Mouse (Mus musculus) urinary bladder, adult 2 months (tissue): ENCODE data around the gene Cpm. TPM values are rescaled to one million over a fixed set of nuclear protein-coding genes. Genes with fewer than 3 reads are reported as not detected.
"Not testable (repeated sequence)": the region's sequence is repeated elsewhere in the genome, so short reads cannot be mapped to it uniquely, and the experiment has no call there.

Experiments
- DNase-seq: peaks from one replicate; pipeline ENCODE4 v3.0.0; 2022; ENCODE audit warnings: low spot score
- polyA plus RNA-seq: library from polyadenylated mRNA; depleted of rRNA; stranded (reverse); fragments of >200 nt; gene quantifications from 2 replicates; pipeline ENCODE4 v1.2.3, GENCODE M21; 2012

The Cpm gene
- polyA plus RNA-seq, 1 experiment: 4.1 TPM

DNA sequence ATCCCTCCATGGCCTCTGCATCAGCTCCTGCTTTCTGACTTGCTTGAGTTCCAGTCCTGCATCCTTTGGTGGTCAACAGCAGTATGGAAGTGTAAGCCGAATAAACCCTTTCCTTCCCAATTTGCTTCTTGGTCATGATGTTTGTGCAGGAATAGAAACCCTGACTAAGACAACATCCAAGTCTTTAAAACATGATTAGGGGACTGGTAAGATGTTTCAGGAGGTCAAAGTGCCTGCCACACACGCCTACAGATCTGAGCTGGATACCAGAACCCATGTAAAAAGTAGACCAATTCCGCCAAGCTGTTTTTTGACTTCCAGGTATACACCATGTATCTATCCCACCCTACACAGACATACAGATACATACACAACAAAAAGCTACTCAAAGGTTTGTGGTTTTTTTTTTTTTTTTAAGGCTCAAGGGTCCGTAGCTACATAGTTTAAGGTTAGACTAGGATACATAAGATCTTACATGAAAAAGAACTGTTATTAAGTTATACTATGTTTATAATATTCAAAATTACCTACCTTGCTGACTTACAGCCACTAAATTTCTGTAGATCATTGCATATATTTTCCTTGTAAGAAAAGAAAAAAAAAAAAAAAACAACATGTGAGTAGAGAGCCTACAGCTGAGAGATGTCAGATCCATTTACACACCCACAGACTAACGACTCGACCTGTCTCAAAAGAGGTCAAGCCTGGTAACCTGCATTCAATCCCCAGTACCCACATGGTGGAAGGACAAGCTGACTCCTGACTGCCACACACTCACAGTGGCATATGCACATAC lies 71.9 kb downstream of the Cpm start:
- no peak for DNase-seq

DNA sequence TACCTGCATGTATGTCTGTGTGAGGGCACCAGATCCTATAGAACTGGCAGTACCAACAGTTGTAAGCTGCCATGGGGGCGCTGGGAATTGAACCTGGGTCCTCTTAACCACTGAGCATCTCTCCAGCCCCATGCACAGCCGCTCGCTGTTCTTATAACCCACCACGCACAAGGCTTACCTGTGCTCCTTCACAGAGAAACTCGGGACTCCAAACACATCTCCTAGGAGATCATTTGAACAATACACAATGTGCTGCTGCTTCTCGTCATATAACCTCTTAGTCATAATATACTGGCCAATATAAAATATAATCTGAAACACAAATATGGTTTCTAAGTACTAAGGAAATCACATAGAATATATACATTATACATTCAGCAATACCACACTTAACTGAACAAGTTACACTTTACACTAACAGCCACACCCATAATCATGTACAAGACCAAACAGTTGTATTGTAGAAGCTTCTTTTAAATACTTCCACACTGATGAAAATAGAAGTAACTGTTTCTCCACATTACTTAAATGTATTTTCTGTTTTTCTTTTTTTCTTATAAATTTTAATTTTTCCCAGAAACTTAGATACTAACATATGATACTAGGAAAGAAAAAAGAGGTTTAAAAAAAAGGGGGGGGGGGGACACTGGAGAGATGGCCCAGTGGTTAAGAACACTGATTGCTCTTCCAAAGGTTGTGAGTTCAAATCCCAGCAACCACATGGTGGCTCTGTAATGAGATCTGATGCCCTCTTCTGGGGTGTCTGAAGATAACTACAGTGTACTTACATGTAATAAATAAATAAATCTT lies 72.9 kb downstream of the Cpm start:
- DNase-seq: no peak

GRCm38 (mm10) chr10:117703506-117703905 lies 74.2 kb downstream of the Cpm start:
- DNase-seq: no peak

DNA sequence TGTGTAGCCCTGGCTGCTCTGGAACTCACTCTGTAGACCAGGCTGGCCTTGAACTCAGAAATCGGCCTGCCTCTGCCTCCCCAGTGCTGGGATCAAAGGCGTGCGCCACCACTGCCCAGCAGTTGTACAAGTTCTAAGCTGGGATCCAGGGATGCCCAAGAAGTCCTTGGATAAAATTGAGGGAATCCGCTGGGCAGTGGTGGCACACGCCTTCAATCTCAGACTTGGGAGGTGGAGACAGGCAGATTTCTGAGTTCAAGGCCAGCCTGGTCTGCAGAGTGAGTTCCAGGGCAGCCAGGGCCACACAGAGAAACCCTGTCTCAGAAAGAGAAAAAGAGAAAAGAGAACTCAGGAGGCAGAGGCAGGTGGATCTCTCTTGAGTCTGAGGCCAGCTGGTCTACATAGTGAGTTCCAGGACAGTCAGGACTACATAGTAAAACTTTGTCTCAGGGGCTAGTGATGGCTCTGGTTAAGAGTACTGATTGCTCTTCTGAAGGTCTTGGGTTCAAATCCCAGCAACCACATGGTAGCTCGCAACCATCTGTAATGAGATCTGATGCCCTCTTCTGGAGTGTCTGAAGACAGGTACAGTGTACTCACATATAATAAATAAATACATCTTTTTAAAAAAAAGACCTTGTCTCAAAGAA lies 75.1 kb downstream of the Cpm start:
- DNase-seq: not testable (repeated sequence)

DNA sequence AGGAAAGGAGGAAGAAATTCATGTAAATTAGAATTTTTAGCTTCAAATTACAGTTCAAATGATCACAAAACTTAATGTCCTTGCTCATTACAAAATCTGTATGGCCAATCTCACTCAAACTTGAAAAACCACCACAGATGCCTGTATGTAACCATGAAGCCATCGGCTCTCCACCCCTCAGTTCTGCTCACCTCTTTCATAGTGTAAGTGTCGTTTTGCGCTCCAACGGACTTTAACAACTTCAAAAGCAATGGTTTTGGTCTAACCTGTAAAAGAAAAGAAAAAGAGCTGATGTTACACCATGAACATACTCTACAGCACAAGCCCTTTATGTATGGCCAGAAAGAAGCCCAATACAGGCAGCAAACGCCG lies 75.7 kb downstream of the Cpm start:
- no peak for DNase-seq

DNA sequence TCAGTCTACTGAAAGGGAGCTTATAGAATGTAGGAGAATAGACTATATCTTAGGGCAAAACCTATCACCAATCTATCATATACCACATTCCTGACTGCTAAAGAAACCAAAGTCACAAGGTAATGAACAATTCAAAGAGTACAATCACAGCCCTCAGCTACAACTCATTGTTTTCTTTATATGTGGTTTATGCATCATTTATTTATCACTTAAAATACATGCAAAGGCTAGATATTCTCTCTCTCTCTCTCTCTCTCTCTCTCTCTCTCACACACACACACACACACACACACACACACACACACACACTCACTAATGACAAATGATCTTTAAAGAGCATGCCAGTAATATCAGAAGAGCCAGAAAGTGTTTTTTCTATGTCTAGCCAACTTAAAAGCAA lies 76.5 kb downstream of the Cpm start:
- no peak for DNase-seq

- DNase-seq: no peak
Measured at GRCm38 (mm10) chr10:117706440-117706839, 77.1 kb downstream of the Cpm start.

- no peak for DNase-seq
Measured at GRCm38 (mm10) chr10:117707114-117707838, 78.0 kb downstream of the Cpm start.

- DNase-seq: no peak
Measured at GRCm38 (mm10) chr10:117708376-117708775, 79.1 kb downstream of the Cpm start.

- no peak for DNase-seq
Measured at GRCm38 (mm10) chr10:117708856-117709255, 79.6 kb downstream of the Cpm start.

- no peak for DNase-seq
Measured at GRCm38 (mm10) chr10:117709326-117709830, 80.1 kb downstream of the Cpm start.

DNA sequence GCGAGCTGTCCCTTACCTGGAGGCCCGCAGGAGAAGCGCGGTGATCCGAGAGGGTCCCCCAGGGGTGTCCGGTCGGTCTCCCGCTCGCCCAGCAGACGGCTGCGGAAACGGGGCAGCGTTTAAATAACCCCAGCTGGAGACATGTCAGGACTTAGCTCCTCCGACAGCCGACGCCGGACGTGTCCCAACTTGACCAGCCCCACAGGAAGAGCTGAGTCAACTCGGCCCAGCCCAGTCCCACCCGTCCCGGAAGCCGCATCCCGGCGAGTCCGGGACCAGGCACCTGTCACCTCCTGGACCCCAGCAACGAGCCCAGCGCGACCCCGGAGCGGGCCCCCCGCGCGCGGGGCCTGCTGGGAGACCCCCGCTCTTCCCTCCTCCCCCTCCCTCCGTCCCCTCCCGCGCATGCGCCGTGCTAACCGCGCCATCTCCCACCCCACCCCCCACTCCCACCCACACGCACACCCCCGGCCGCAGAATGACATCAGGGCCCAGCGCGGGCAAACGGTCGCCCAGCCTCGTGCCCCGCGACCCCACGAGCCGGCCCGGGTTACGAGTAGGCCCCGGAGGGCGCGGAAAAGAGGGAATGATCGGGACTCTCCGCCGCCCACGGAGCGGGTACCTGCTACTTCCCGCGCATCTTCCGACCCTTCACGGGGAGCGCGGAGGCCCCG lies 80.8 kb downstream of the Cpm start:
- DNase-seq: peak; percentile 86

- peak; percentile 99 for DNase-seq
Measured at GRCm38 (mm10) chr10:117710604-117711141, 81.4 kb downstream of the Cpm start, which contains the start of gene Mdm2. Gene Mdm2, minus strand, starts transcription at chr10:117710758.

GRCm38 (mm10) chr10:117711408-117711807 lies 82.1 kb downstream of the Cpm start:
- DNase-seq: no peak

DNA sequence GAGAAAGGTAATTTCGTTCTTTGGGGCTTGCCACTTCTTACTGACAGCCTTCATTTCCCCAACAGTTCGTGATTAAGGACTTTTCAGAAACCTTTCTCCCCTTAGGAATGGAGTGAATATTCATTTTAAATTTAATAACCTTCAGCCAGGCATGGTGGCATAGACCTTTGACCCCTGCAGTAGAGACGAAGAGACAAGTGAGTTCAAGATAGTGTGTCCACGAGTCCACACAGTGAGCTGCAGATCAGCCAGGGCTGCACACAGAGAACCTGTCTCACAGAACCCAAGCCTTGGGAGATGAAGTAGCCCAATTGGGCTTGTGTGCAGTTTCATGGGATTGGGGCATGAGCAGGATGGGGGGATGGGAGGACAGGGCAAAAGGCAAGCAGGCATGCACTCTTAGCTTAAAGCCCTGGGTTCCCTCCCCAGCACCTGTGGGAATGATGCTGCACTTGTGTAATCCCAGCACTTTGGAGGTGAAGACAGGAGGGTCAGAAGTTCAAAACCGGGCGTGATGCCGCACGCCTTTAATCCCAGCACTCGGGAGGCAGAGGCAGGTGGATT lies 83.0 kb downstream of the Cpm start:
- DNase-seq: no peak

DNA sequence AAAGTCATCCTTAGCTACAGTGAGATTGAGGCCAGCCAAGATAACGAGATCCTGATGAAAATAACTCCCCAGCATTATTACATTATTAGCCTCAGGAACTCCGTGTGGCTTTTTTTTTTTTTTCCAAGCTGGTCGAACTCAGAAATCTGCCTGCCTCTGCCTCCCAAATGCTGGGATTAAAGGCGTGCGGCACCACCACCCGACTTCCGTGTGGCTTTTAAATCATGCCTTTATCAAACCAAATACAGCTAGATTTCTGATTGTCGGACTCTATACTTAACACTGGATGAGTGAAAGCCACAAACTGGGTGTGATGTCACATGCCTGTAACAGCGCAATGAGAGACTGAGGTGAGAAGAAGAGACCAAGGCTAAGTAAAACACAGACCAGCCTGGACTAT lies 83.6 kb downstream of the Cpm start:
- no peak for DNase-seq

GRCm38 (mm10) chr10:117713466-117713865 lies 84.2 kb downstream of the Cpm start:
- no peak for DNase-seq

- no peak for DNase-seq
Measured at GRCm38 (mm10) chr10:117714048-117714545, 84.8 kb downstream of the Cpm start.

GRCm38 (mm10) chr10:117714928-117715500 lies 85.7 kb downstream of the Cpm start:
- DNase-seq: no peak

DNA sequence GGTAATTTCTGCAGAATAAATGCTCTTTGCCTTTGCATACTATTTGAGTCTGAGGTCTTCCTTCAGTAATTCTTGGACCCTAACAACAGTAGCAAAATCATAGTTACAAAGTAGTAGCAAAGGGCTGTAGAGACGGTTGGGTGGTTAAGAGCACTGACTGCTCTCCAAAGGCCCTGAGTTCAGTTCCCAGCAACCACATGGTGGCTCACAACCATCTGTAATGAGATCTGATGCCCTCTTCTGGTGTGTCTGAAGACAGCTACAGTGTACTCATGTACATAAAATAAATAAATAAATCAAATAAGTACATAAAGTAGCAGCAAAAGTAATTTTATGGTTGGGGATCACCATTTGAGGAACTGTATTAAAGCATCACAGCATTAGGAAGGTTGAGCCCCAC lies 86.4 kb downstream of the Cpm start:
- DNase-seq: not testable (repeated sequence)
